In genomic region chr5:135879449-135880158, GRCm38 (mm10) we compare ENCODE assay signal across 9 mouse cellular contexts. TPM values are rescaled to one million over a fixed set of nuclear protein-coding genes. Genes with fewer than 3 reads are reported as not detected.
DNase-seq lines count a peak whose midpoint lies in the region; ATAC-seq and TF ChIP-seq lines count a peak whose summit lies in the region.
"Had no signal": no experiment of that assay in that cellular context is flagged by ENCODE, and none has a peak within 500 bp of the region (broad histone marks: within the 10 kb centered on the region; RNA-seq: fewer than 3 reads in every experiment).

No protein-coding gene starts in this region.

- no peaks in the 10 kb centered on the region for H3K4me1 ChIP-seq in forebrain, postnatal 0 days (ENCODE audit: insufficient read depth)
- 0 out of 2 replicates have a peak, but pooled peaks cover 4% of the 10 kb centered on the region for H3K4me1 ChIP-seq in hindbrain, postnatal 0 days (ENCODE audit: insufficient read depth, low read length)

- no peaks in the 10 kb centered on the region for H3K27me3 ChIP-seq in forebrain, postnatal 0 days (ENCODE audit: insufficient read depth, low read length)
- no peaks in the 10 kb centered on the region for H3K27me3 ChIP-seq in hindbrain, postnatal 0 days (ENCODE audit: insufficient read depth, low read length)

- DNase-seq in left cerebral cortex, adult 2 months (ENCODE audit: extremely low spot score in 1 of 2, low spot score in 2 of 2): no peak
- no peak for DNase-seq in left cerebral cortex, adult 8-10 months (ENCODE audit: low spot score in 2 of 2)
- DNase-seq in adrenal gland, adult 18-20 months (ENCODE audit: low spot score in 2 of 2): peak; percentile 81 to 83
- DNase-seq in forebrain, postnatal 0 days: peak; percentile 60
- DNase-seq in hindbrain, postnatal 0 days (ENCODE audit: low spot score): peak; percentile 71
- peak; percentile 96 for DNase-seq in lung, postnatal 25 days (ENCODE audit: low spot score)
- DNase-seq in urinary bladder, postnatal 25 days (ENCODE audit: low spot score): peak; percentile 73
- DNase-seq in frontal cortex, postnatal 36 days (ENCODE audit: low spot score in 2 of 2): no peak

- 39% methylated on average over 13 of the region's 13 CpGs for WGBS in forebrain, postnatal 0 days
- 24% methylated on average over 13 of the region's 13 CpGs for WGBS in hindbrain, postnatal 0 days

- ATAC-seq in forebrain, postnatal 0 days: peak; percentile 62
- ATAC-seq in hindbrain, postnatal 0 days: peak; percentile 64

- H3K9me3 ChIP-seq in forebrain, postnatal 0 days (ENCODE audit: low read length): no peaks in the 10 kb centered on the region
- no peaks in the 10 kb centered on the region for H3K9me3 ChIP-seq in hindbrain, postnatal 0 days (ENCODE audit: low read length)
- H3K9me3 ChIP-seq: limb, embryonic 12.5 days had no signal

- H3K27ac ChIP-seq in left cerebral cortex, adult 2 months: 0 out of 2 replicates have a peak overlapping the region, but pooled peaks have one; percentile 7
- no peak overlapping the region for H3K27ac ChIP-seq in forebrain, postnatal 0 days (ENCODE audit: low read depth, low read length)
- no peak overlapping the region; the same call in 1 of the 2 replicates for H3K27ac ChIP-seq in hindbrain, postnatal 0 days
- H3K27ac ChIP-seq: limb, embryonic 12.5 days had no signal

- no peaks in the 10 kb centered on the region for H3K36me3 ChIP-seq in forebrain, postnatal 0 days (ENCODE audit: insufficient read depth)
- no peaks in the 10 kb centered on the region for H3K36me3 ChIP-seq in hindbrain, postnatal 0 days (ENCODE audit: insufficient read depth, low read length)
- H3K36me3 ChIP-seq: limb, embryonic 12.5 days had no signal

- intact Hi-C loops in left cerebral cortex, adult 2 months (cut with DNase I): loop anchor here (5.0 kb wide), 1 partner anchor 183 kb away; no protein-coding TSS in a partner anchor

- H3K4me2 ChIP-seq in forebrain, postnatal 0 days (ENCODE audit: low read depth): no peak overlapping the region
- no peak overlapping the region for H3K4me2 ChIP-seq in hindbrain, postnatal 0 days (ENCODE audit: low read depth, low read length)
- H3K4me2 ChIP-seq: limb, embryonic 12.5 days had no signal

- no peak for TF ChIP-seq CTCF in left cerebral cortex, adult 2 months (IDR thresholded peaks at IDR 0.05)
- no peak for TF ChIP-seq CTCF in forebrain, postnatal 0 days (IDR thresholded peaks at IDR 0.05; ENCODE audit: low read depth)
- TF ChIP-seq CTCF in hindbrain, postnatal 0 days (IDR thresholded peaks at IDR 0.05; ENCODE audit: low read depth): no peak

- H3K4me3 ChIP-seq in left cerebral cortex, adult 2 months: no peak overlapping the region
- H3K4me3 ChIP-seq in forebrain, postnatal 0 days (ENCODE audit: low read depth, low read length): no peak overlapping the region
- no peak overlapping the region for H3K4me3 ChIP-seq in hindbrain, postnatal 0 days (ENCODE audit: low read length)
- H3K4me3 ChIP-seq: limb, embryonic 12.5 days had no signal

- H3K9ac ChIP-seq in forebrain, postnatal 0 days: no peak overlapping the region
- H3K9ac ChIP-seq in hindbrain, postnatal 0 days (replicated peaks; ENCODE audit: low read length): no peak overlapping the region
- H3K9ac ChIP-seq: limb, embryonic 12.5 days had no signal

RNA-seq across cellular contexts. Expression of gene Hspb1, which starts 8.1 kb away (rescaled TPM):
- 10 to 100 TPM; 19.2 to 19.3 TPM for total RNA-seq in left cerebral cortex, adult 2 months (2021)
- total RNA-seq in left cerebral cortex, adult 8-10 months (2022): 10 to 100 TPM; 10.9 to 20.6 (median 14.7) TPM
- total RNA-seq in adrenal gland, adult 18-20 months (2021): 1,000 to 10,000 TPM in 1 of 2 experiments, 100 to 1,000 TPM in 1; 220 to 1,206 TPM
- total RNA-seq in forebrain, postnatal 0 days (2014; rRNA removed): 9.8 and 11.5 TPM in 2 replicates
- 9.2 and 11.2 TPM in 2 replicates for polyA plus RNA-seq in forebrain, postnatal 0 days (2015; fragmentation: Nextera tagmentation; extraction: Ambion mirVana)
- 29.4 and 29.6 TPM in 2 replicates for total RNA-seq in hindbrain, postnatal 0 days (2014; rRNA removed)
- 28.0 and 30.0 TPM in 2 replicates for polyA plus RNA-seq in hindbrain, postnatal 0 days (2015; fragmentation: Nextera tagmentation; extraction: Ambion mirVana)

RNA-seq across cellular contexts. Expression of gene Ywhag, which starts 54.8 kb away (rescaled TPM):
- 1,000 to 10,000 TPM; 1,191 to 1,224 TPM for total RNA-seq in left cerebral cortex, adult 2 months (2021)
- total RNA-seq in left cerebral cortex, adult 8-10 months (2022): 1,000 to 10,000 TPM; 1,072 to 1,089 (median 1,074) TPM
- total RNA-seq in adrenal gland, adult 18-20 months (2021): 100 to 1,000 TPM; 665 to 853 TPM
- 220 and 286 TPM in 2 replicates for total RNA-seq in forebrain, postnatal 0 days (2014; rRNA removed)
- polyA plus RNA-seq in forebrain, postnatal 0 days (2015; fragmentation: Nextera tagmentation; extraction: Ambion mirVana): 603 and 867 TPM in 2 replicates
- 334 and 336 TPM in 2 replicates for total RNA-seq in hindbrain, postnatal 0 days (2014; rRNA removed)
- polyA plus RNA-seq in hindbrain, postnatal 0 days (2015; fragmentation: Nextera tagmentation; extraction: Ambion mirVana): 734 and 782 TPM in 2 replicates

Comparison
In these comparisons a context has a peak if more than half of its experiments do, and no peak if none do; other contexts are left out.
1. DNase-seq: peak in adrenal gland, adult 18-20 months (2 of 2), forebrain, postnatal 0 days (single experiment), hindbrain, postnatal 0 days (single experiment), lung, postnatal 25 days (single experiment) and urinary bladder, postnatal 25 days (single experiment); none in left cerebral cortex, adult 2 months (0 of 2), left cerebral cortex, adult 8-10 months (0 of 2) and frontal cortex, postnatal 36 days (0 of 2).